Mouse (Mus musculus) 416B (cell line): Measurements from ENCODE around the gene Immp2l.

Source experiments
- DNase-seq: peaks from one replicate; pipeline ENCODE4 v3.0.0; 2011; ENCODE audit warnings: low read depth

Gene Immp2l

DNA sequence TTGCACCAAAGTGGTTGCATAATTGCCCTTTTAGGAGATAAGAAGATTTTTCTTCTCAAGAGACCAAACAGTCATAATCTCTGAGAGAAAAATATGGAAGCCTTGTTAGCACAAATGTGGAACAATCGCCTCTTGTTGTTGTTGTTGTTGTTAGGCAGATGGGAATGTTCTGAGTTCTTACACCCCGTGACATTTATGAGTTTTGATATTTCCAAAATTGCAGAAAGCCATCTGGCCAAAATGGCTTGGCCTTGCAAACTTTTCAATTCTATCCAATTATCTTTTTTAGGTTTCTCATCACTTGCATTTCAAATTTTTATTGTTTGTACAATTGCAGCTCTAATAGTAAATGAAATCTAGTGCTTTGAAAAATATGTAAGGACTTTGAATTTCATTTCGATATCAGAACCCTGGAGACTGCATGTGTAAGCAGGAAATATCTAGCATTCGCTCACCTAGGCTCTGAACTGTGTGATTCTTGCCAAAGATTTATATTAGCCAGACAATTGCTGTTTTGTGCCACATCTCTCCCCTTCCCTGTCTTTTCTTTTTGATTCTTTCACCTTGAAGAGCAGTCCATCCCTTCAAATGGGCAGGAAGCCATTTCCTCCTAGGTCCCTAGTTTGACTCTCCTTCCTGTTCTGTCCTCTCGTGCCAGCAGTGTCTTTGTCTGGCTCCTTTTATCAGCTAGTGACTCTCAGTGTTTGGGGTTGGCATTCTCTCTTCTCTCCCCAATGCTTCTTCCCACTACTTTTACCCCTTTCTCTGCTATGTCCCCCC, 412.5 kb downstream of the Immp2l start:
- DNase-seq, result no peak

DNA sequence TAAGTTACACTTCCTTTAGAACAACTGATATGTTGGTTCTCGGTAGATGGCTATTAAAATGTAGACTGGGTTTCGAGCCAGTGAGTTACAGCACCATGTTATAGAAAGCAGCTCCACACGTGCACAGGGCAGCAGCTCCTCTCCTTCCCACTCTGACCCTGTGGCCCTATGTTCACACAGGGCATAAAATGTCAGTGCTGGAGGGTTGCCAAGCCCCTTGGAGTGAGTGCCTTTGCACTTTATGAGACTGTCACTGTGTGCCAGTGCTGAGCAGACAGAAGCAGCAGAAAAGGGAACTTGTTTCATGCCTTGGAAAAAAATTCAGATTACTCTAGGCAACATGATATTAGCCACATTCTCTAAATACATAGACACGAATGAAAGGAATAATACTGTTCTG, 414.6 kb downstream of the Immp2l start:
- DNase-seq, result no peak

GRCm38 (mm10) chr12:41468374-41468991, 444.6 kb downstream of the Immp2l start:
- DNase-seq, result no peak

GRCm38 (mm10) chr12:41469096-41469801, 445.4 kb downstream of the Immp2l start:
- DNase-seq, result no peak

DNA sequence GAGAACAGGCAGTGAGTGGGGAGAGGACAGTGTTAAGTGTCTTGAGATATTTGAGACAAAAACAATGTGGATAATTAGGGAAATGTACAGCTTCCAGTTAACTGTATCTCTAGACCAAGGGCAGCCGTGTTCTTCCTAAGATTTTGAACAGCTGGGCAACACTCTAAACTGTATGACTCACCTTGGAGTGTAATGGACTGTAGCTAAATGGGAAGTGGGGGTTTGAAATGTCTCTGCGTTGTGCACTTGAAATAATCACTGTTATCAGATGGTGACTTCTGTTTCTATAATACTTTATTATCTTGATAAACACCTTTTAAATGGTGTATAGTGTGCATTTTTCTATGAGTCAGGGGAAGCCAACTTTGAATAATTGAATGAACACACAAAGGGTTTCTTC, 457.6 kb downstream of the Immp2l start:
- DNase-seq, result no peak

- no peak for DNase-seq
Observed at GRCm38 (mm10) chr12:41483091-41483592, 459.3 kb downstream of the Immp2l start.

GRCm38 (mm10) chr12:41483593-41484451, 459.9 kb downstream of the Immp2l start:
- DNase-seq, result no peak

GRCm38 (mm10) chr12:41484689-41485511, 461.0 kb downstream of the Immp2l start:
- DNase-seq, result no peak

DNA sequence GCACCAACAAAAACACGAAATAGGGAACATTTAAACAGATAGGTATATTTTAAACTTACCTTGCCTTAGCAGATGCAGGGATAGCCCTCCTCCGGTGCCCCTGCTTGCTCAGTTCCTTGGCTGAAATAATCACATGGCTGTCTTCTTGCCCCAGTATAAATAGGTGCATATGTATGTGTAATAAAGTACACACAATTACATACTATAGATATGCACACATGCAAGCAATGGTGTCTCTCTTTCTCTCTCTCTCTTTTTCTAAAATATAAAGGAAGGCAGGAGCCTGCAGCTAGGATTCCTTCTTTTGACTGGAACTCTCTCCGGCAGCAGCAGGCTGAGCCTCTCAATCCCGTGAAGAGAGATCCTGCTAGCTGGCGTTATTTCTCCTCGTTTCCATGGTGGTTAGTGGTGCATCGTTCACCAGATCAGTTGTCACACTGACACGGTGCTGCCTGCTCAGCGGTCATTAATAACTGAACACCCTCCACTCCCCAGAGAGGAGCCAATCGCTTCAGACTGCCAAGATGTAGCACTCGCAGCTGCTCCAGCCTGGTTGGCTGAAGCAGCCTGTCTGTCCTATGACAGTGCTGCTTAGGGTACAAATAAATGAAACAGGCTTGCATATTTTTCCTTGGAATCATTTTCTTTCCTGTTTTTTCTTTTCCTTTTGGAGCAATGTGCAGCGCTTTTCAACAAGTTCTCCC, 461.8 kb downstream of the Immp2l start:
- no peak for DNase-seq

DNA sequence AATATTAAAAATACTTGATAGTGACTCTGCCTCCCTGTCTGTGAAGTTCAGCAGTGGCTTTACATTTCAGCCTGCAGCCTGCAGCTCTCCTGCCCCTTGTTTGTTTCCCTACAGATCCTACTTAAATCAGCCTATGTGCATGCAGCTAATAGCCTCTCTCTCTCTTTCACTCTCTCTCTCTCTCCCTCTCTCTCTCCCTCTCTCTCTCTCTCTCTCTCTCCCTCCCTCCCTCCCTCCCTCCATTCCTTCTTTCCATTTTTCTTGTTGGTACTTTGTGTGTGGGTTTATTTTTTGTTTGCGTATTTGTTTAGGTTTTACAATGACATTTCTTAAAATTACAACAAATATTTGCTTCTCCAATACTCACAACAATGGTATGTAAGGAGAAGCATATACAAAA, 462.4 kb downstream of the Immp2l start, which contains the start of gene Lrrn3:
Lrrn3 (minus strand) TSS at position 101 of the 400 bp plus-strand sequence.
- no peak for DNase-seq

DNA sequence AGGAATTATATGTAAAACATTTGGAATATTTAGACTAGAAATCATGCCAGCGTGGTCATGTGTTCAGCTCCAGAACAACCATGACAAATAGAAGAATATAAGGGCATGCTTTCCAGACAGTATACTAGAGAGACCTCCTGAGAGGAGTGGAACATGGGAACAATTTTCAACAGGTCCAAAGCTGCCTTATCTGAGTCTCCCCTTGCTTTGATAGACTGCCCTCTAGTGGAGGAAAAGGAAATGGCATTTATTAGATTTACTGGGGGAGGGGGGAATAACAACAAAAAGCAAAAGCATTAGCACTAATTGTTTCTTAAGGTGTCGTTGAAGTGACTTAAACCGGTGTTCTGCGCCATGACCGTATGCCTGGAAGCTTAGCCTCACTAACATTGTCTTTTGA, 463.1 kb downstream of the Immp2l start:
- DNase-seq, result peak; percentile 46

DNA sequence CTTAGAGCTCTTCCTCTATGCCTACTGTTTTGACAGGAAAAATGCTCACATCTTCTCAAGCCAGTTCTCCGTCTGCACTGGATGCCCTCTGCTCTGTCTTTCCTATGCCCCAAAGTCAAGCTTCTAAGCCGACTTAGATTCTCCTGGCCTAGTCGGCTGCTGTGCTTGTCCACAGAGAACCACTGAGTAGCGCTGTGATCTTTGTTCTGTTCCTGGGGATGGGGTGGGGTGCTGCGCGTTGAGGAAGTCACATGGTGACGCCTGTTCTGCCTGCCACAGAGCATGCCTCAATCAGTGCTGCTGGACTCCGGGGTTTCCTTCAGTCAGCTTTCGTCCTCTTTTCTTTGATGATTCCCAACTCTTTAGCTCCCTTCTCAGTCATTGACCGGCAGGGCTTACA, 470.7 kb downstream of the Immp2l start:
- DNase-seq, result no peak

GRCm38 (mm10) chr12:41500049-41500820, 476.3 kb downstream of the Immp2l start:
- no peak for DNase-seq

DNA sequence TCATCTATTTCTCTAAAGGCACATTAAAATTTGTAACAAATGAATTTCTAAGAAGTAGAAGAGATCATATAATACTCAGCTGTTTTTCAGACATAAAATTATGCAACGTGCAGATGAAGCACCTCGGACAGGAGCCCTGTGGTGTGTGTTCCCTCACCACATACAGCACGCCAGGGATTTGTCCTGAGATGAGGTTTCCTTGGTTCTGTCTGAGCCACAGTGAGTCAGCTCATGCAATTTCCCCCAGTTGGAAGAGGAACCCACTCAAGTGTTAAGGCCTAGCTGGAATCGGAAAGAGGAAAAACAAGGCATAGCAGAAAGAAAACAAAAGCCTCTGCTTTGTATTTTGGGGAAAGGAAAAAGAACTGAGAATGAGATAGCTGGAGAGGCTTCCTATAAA, 484.7 kb downstream of the Immp2l start:
- DNase-seq, result no peak

- DNase-seq, result no peak
Observed at GRCm38 (mm10) chr12:41510588-41510987, 486.7 kb downstream of the Immp2l start.

DNA sequence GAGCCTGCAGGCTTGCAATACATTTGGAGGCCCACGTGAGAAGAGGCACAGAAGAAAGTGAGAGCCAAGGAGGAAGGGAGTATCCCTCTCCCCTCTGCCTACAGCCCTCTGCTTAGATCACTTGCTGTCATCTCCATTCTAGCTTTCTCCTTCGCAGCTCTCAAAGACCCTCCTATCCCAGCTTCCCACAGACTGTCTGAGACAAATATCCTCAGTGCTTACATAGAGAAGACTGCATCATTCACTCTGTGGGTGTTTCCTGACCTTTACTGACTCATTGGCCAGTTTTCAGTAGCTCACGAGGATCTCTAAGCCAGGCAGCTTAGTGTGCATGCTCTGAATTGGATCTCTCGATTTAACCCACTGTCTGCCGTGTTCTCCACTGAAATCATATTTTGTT, 495.0 kb downstream of the Immp2l start:
- DNase-seq, result no peak

- no peak for DNase-seq
Observed at GRCm38 (mm10) chr12:41520326-41520725, 496.4 kb downstream of the Immp2l start.

DNA sequence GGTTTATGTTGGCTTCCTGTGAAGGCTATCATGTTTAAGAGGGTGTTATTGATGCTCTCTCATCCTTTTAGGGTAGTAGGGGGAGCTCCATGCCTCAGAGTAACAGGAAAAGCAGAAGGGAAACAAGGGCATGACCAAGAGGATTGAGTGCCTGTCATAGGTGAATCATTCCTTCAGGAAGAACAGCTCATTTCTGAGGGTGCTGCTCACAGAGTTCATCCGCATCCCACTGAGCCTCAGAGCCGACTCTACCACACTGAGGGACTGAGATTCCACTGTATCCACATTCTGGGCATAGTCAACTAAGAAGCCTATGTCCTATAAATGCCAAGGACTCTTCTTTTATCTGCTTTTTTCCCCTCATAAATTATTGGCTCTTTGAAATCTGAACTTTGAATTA, 497.8 kb downstream of the Immp2l start:
- no peak for DNase-seq

GRCm38 (mm10) chr12:41526688-41527087, 502.8 kb downstream of the Immp2l start:
- DNase-seq, result no peak

- DNase-seq, result no peak
Observed at GRCm38 (mm10) chr12:41528410-41528809, 504.5 kb downstream of the Immp2l start.
